Mouse (Mus musculus): ENCODE measurements around the gene Cmip. TPM values are rescaled to one million over a fixed set of nuclear protein-coding genes. Genes with fewer than 3 reads are reported as not detected.

Cmip gene
- polyA plus RNA-seq, 1 experiment from 2014 or later = 21.6 TPM

DNA sequence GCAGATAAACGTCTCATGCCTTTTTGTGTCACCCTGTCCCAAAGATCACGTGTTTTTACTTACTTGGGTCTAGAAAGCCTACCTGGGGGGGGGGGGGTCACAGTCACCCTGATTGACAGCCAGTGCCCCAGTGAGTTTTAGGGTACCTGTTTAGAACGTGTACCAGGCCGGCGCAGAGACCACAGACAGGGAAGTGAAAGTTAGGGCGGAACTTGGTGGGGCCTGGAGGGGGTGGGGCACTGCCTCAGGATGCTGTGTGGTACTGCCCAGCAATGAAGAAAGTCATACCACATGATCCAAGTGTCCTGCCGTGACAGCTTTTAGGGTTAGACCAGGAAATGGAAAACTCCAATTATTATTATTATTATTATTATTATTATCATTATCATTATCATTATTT, 219.0 kb downstream of the Cmip start:
- H3K9me3 ChIP-seq (ENCODE audit: control insufficient read depth, low read depth, low read length) = no peaks in the 10 kb centered on the region
- H3K27ac ChIP-seq (ENCODE audit: low read length) = no peak overlapping the region
- no peaks in the 10 kb centered on the region; the same call in 1 of the 2 replicates for H3K4me1 ChIP-seq (ENCODE audit: control insufficient read depth, insufficient read depth, low read length)
- H3K4me2 ChIP-seq (replicated peaks; ENCODE audit: low read depth, low read length) = no peak overlapping the region
- no peaks in the 10 kb centered on the region for H3K27me3 ChIP-seq (ENCODE audit: control insufficient read depth, insufficient read depth, low read length)
- H3K9ac ChIP-seq (replicated peaks; ENCODE audit: low read depth, low read length) = no peak overlapping the region
- no peaks in the 10 kb centered on the region for H3K36me3 ChIP-seq (ENCODE audit: control insufficient read depth, insufficient read depth, low read length)
- ATAC-seq (ENCODE audit: insufficient number of reproducible peaks, insufficient read depth, low FRiP score, low read depth) = no peak
- WGBS = 77% methylated on average over 7 of the region's 7 CpGs
- no peak overlapping the region for H3K4me3 ChIP-seq (ENCODE audit: low read depth, low read length)

DNA sequence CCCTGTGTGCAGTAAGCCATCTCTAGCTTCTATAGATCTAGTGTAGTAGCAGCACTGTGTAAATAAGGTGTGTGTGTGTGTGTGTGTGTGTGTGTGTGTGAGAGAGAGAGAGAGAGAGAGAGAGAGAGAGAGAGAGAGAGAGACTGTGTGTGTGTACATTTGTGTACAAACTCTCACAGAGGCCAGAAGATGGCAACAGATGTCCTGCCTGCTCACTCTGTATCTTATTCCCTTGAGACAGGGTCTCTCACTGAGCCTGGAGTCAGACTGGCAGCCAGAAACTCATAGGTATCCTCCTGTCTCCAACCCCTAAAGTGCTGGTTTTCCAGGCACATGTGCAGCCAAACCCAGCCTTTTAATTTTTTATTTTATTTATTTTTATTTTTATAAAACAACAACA, 221.2 kb downstream of the Cmip start:
- Histone ChIP-seq H3K9ac (replicated peaks; ENCODE audit: low read depth, low read length) (no peak overlapping the region), H3K27ac (ENCODE audit: low read length) (no peak overlapping the region), H3K4me2 (replicated peaks; ENCODE audit: low read depth, low read length) (no peak overlapping the region), H3K27me3 (ENCODE audit: control insufficient read depth, insufficient read depth, low read length) (no peaks in the 10 kb centered on the region), H3K4me3 (ENCODE audit: low read depth, low read length) (no peak overlapping the region), H3K4me1 (ENCODE audit: control insufficient read depth, insufficient read depth, low read length) (no peaks in the 10 kb centered on the region), H3K9me3 (ENCODE audit: control insufficient read depth, low read depth, low read length) (no peaks in the 10 kb centered on the region), H3K36me3 (ENCODE audit: control insufficient read depth, insufficient read depth, low read length) (no peaks in the 10 kb centered on the region)
- no peak for ATAC-seq (ENCODE audit: insufficient number of reproducible peaks, insufficient read depth, low FRiP score, low read depth)

GRCm38 (mm10) chr8:117479996-117480395, 223.1 kb downstream of the Cmip start:
- H3K4me2 ChIP-seq (replicated peaks; ENCODE audit: low read depth, low read length) = no peak overlapping the region
- no peaks in the 10 kb centered on the region for H3K27me3 ChIP-seq (ENCODE audit: control insufficient read depth, insufficient read depth, low read length)
- no peak for ATAC-seq (ENCODE audit: insufficient number of reproducible peaks, insufficient read depth, low FRiP score, low read depth)
- H3K4me1 ChIP-seq (ENCODE audit: control insufficient read depth, insufficient read depth, low read length) = no peaks in the 10 kb centered on the region
- no peak overlapping the region for H3K27ac ChIP-seq (ENCODE audit: low read length)
- H3K9ac ChIP-seq (replicated peaks; ENCODE audit: low read depth, low read length) = no peak overlapping the region
- no peaks in the 10 kb centered on the region for H3K9me3 ChIP-seq (ENCODE audit: control insufficient read depth, low read depth, low read length)
- H3K36me3 ChIP-seq (ENCODE audit: control insufficient read depth, insufficient read depth, low read length) = no peaks in the 10 kb centered on the region
- no peak overlapping the region for H3K4me3 ChIP-seq (ENCODE audit: low read depth, low read length)
- 93% methylated on average over 9 of the region's 9 CpGs for WGBS

GRCm38 (mm10) chr8:117480516-117480915, 223.7 kb downstream of the Cmip start:
- Histone ChIP-seq H3K27me3 (ENCODE audit: control insufficient read depth, insufficient read depth, low read length) (no peaks in the 10 kb centered on the region), H3K27ac (ENCODE audit: low read length) (no peak overlapping the region), H3K4me3 (ENCODE audit: low read depth, low read length) (no peak overlapping the region), H3K4me1 (ENCODE audit: control insufficient read depth, insufficient read depth, low read length) (no peaks in the 10 kb centered on the region), H3K9me3 (ENCODE audit: control insufficient read depth, low read depth, low read length) (no peaks in the 10 kb centered on the region), H3K9ac (replicated peaks; ENCODE audit: low read depth, low read length) (no peak overlapping the region), H3K4me2 (replicated peaks; ENCODE audit: low read depth, low read length) (no peak overlapping the region), H3K36me3 (ENCODE audit: control insufficient read depth, insufficient read depth, low read length) (no peaks in the 10 kb centered on the region)
- 75% methylated on average over 5 of the region's 5 CpGs for WGBS
- no peak for ATAC-seq (ENCODE audit: insufficient number of reproducible peaks, insufficient read depth, low FRiP score, low read depth)

GRCm38 (mm10) chr8:117481830-117482229, 225.0 kb downstream of the Cmip start:
- H3K9me3 ChIP-seq (ENCODE audit: control insufficient read depth, low read depth, low read length) = no peaks in the 10 kb centered on the region
- no peaks in the 10 kb centered on the region for H3K36me3 ChIP-seq (ENCODE audit: control insufficient read depth, insufficient read depth, low read length)
- WGBS = 71% methylated on average over 5 of the region's 5 CpGs
- H3K27ac ChIP-seq (ENCODE audit: low read length) = no peak overlapping the region
- H3K4me2 ChIP-seq (replicated peaks; ENCODE audit: low read depth, low read length) = no peak overlapping the region
- H3K27me3 ChIP-seq (ENCODE audit: control insufficient read depth, insufficient read depth, low read length) = no peaks in the 10 kb centered on the region
- H3K9ac ChIP-seq (replicated peaks; ENCODE audit: low read depth, low read length) = no peak overlapping the region
- no peak for ATAC-seq (ENCODE audit: insufficient number of reproducible peaks, insufficient read depth, low FRiP score, low read depth)
- H3K4me1 ChIP-seq (ENCODE audit: control insufficient read depth, insufficient read depth, low read length) = no peaks in the 10 kb centered on the region
- H3K4me3 ChIP-seq (ENCODE audit: low read depth, low read length) = no peak overlapping the region

DNA sequence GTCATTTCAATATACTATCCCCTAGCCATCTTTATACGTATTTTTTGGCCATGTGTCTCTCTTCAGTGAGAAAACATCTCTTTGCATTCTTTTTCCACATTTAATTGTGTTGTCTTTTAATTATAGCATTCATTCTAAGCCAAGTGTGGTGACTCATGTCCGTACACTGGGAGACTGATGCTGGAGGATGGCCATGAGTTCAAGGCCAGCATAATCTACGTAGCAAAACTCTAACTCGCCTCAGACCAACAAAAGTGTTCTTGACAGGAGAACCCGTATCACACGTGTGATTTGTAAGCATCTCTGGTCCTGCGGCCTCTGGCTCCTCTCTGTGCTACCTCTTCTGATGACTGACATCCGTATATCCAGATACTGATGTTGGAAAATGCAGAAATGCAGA, 227.9 kb downstream of the Cmip start:
- no peaks in the 10 kb centered on the region for H3K36me3 ChIP-seq (ENCODE audit: control insufficient read depth, insufficient read depth, low read length)
- no peak overlapping the region for H3K9ac ChIP-seq (replicated peaks; ENCODE audit: low read depth, low read length)
- no peaks in the 10 kb centered on the region for H3K4me1 ChIP-seq (ENCODE audit: control insufficient read depth, insufficient read depth, low read length)
- no peak overlapping the region for H3K4me2 ChIP-seq (replicated peaks; ENCODE audit: low read depth, low read length)
- H3K9me3 ChIP-seq (ENCODE audit: control insufficient read depth, low read depth, low read length) = no peaks in the 10 kb centered on the region
- ATAC-seq (ENCODE audit: insufficient number of reproducible peaks, insufficient read depth, low FRiP score, low read depth) = no peak
- WGBS = 87% methylated on average over 8 of the region's 8 CpGs
- no peaks in the 10 kb centered on the region for H3K27me3 ChIP-seq (ENCODE audit: control insufficient read depth, insufficient read depth, low read length)
- no peak overlapping the region for H3K27ac ChIP-seq (ENCODE audit: low read length)
- H3K4me3 ChIP-seq (ENCODE audit: low read depth, low read length) = no peak overlapping the region

DNA sequence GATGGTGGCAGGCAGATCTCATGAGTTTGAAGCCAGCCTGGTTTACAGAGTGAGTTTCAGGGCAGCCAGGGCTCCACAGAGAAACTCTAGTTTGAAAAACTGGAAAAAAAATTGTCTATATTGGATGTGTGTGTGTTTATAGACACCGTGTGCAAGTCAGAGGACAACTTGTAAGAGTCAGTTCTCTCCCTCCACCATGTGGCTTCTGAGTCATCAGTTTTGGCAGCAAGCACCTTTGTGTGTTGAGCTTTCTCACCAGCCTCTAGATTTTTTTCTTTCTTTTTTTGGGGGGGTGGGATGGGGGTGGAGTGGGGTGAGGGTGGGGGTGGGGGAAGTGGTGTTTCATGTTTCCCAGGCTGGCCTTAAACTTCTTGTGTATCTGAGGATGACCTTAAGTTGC, 228.5 kb downstream of the Cmip start:
- Histone ChIP-seq H3K4me2 (replicated peaks; ENCODE audit: low read depth, low read length) (no peak overlapping the region), H3K9ac (replicated peaks; ENCODE audit: low read depth, low read length) (no peak overlapping the region), H3K27me3 (ENCODE audit: control insufficient read depth, insufficient read depth, low read length) (no peaks in the 10 kb centered on the region), H3K27ac (ENCODE audit: low read length) (no peak overlapping the region), H3K36me3 (ENCODE audit: control insufficient read depth, insufficient read depth, low read length) (no peaks in the 10 kb centered on the region), H3K4me1 (ENCODE audit: control insufficient read depth, insufficient read depth, low read length) (no peaks in the 10 kb centered on the region), H3K4me3 (ENCODE audit: low read depth, low read length) (no peak overlapping the region), H3K9me3 (ENCODE audit: control insufficient read depth, low read depth, low read length) (no peaks in the 10 kb centered on the region)
- 76% methylated on average over 1 of the region's 1 CpGs for WGBS
- no peak for ATAC-seq (ENCODE audit: insufficient number of reproducible peaks, insufficient read depth, low FRiP score, low read depth)

DNA sequence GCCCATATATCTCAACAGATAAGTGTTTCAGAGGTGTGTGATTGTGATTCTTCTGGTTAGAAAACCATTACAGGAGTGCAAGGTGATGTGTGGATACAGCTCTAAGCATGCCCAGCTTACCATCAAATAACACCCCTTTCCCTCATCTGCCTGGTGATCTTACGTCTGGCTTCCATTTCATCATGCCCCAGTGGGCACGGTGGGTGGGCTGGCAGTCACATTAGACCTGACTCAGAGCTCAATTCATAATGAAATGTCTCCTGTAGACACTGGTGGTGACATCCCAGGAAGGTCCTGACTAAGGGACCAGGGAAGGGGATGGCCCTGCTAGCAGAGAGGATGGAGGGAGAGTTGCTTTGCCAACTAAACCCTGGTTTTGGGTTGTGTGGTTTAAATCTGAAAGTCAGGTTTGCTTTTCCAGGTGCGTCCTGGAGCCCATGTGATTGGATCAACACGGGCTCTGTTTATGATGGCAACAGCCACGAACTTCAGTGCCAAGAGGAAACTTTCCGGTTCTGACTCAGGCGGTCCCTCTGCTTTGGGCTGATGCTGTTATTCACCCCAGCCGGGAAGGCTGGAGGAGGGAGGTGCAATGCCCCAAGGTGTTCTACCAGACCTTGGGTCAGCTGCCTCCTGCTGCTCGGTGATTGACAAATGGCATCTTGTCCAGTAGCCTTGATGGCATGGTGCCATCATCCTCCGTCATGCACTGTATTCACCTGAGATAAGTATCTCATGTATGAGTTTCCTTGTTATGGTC, 231.6 kb downstream of the Cmip start:
- no peak for ATAC-seq (ENCODE audit: insufficient number of reproducible peaks, insufficient read depth, low FRiP score, low read depth)
- no peak overlapping the region for H3K27ac ChIP-seq (ENCODE audit: low read length)
- no peaks in the 10 kb centered on the region for H3K9me3 ChIP-seq (ENCODE audit: control insufficient read depth, low read depth, low read length)
- H3K27me3 ChIP-seq (ENCODE audit: control insufficient read depth, insufficient read depth, low read length) = no peaks in the 10 kb centered on the region
- no peak overlapping the region for H3K9ac ChIP-seq (replicated peaks; ENCODE audit: low read depth, low read length)
- H3K4me1 ChIP-seq (ENCODE audit: control insufficient read depth, insufficient read depth, low read length) = no peaks in the 10 kb centered on the region
- no peak overlapping the region for H3K4me3 ChIP-seq (ENCODE audit: low read depth, low read length)
- H3K36me3 ChIP-seq (ENCODE audit: control insufficient read depth, insufficient read depth, low read length) = no peaks in the 10 kb centered on the region
- no peak overlapping the region for H3K4me2 ChIP-seq (replicated peaks; ENCODE audit: low read depth, low read length)
- 84% methylated on average over 10 of the region's 10 CpGs for WGBS

- no peak overlapping the region for H3K9ac ChIP-seq (replicated peaks; ENCODE audit: low read depth, low read length)
- H3K27ac ChIP-seq (ENCODE audit: low read length) = no peak overlapping the region
- H3K9me3 ChIP-seq (ENCODE audit: control insufficient read depth, low read depth, low read length) = no peaks in the 10 kb centered on the region
- H3K4me1 ChIP-seq (ENCODE audit: control insufficient read depth, insufficient read depth, low read length) = no peaks in the 10 kb centered on the region
- WGBS = 14% methylated on average over 9 of the region's 9 CpGs
- no peak for ATAC-seq (ENCODE audit: insufficient number of reproducible peaks, insufficient read depth, low FRiP score, low read depth)
- no peak overlapping the region for H3K4me3 ChIP-seq (ENCODE audit: low read depth, low read length)
- 0 out of 2 replicates have a peak, but pooled peaks cover 3% of the 10 kb centered on the region for H3K27me3 ChIP-seq (ENCODE audit: control insufficient read depth, insufficient read depth, low read length)
- no peak overlapping the region for H3K4me2 ChIP-seq (replicated peaks; ENCODE audit: low read depth, low read length)
- H3K36me3 ChIP-seq (ENCODE audit: control insufficient read depth, insufficient read depth, low read length) = no peaks in the 10 kb centered on the region
Observed at GRCm38 (mm10) chr8:117493543-117493942, 236.7 kb downstream of the Cmip start.

Measured in stomach, embryonic 14.5 days (tissue).